Comparison of ENCODE assay signal across 27 mouse cellular contexts in the genomic region with DNA sequence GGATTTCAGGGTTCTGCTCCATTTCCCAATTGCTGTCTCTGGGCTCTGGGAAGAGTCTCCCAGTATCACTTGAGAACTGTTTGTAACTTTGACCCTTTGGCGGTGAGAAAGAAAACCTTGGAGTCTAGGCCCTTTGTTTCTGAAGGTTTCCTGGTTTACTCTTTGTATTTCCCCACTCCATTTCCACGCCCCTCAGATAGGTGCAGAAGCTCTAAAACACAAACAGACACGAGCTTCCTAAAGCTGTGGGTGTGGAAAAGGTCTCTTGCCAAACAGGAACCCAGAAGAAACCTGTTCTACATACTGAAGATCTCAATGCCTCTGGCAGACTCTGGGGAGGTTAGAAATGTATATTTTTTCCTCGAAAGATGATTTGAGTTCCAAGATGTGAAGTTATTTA. TPM values are rescaled to one million over a fixed set of nuclear protein-coding genes. Genes with fewer than 3 reads are reported as not detected.
A peak's percentile ranks its signal among the peaks of the same experiment; 100 is the strongest.
DNase-seq lines count a peak whose midpoint lies in the region; ATAC-seq lines count a peak whose summit lies in the region.
"Had no signal": no experiment of that assay in that cellular context is flagged by ENCODE, and none has a peak within 500 bp of the region (broad histone marks: within the 10 kb centered on the region; RNA-seq: fewer than 3 reads in every experiment).

No protein-coding gene starts in this region.

- H3K27ac ChIP-seq in intestine, embryonic 16.5 days (ENCODE audit: low read length): no peak overlapping the region
- H3K27ac ChIP-seq: embryonic facial prominence, embryonic 13.5 days; forebrain, embryonic 10.5 days; forebrain, embryonic 15.5 days; heart, embryonic 15.5 days; hindbrain, embryonic 14.5 days; kidney, postnatal 0 days; liver, embryonic 14.5 days; lung, embryonic 15.5 days; midbrain, embryonic 13.5 days; neural tube, embryonic 13.5 days; stomach, embryonic 15.5 days had no signal

- no peaks in the 10 kb centered on the region for H3K27me3 ChIP-seq in intestine, embryonic 16.5 days (replicated peaks; ENCODE audit: control insufficient read depth, insufficient read depth, low read length)
- H3K27me3 ChIP-seq: embryonic facial prominence, embryonic 13.5 days; forebrain, embryonic 15.5 days; heart, embryonic 15.5 days; lung, embryonic 15.5 days; midbrain, embryonic 13.5 days; neural tube, embryonic 13.5 days; stomach, embryonic 15.5 days had no signal

- no peak overlapping the region for H3K9ac ChIP-seq in intestine, embryonic 16.5 days (ENCODE audit: low read depth, low read length)
- H3K9ac ChIP-seq: embryonic facial prominence, embryonic 13.5 days; forebrain, embryonic 15.5 days; heart, embryonic 15.5 days; hindbrain, embryonic 14.5 days; liver, embryonic 14.5 days; lung, embryonic 15.5 days; midbrain, embryonic 13.5 days; neural tube, embryonic 13.5 days; stomach, embryonic 15.5 days had no signal

- H3K4me2 ChIP-seq in intestine, embryonic 16.5 days (ENCODE audit: low read depth, low read length): no peak overlapping the region
- H3K4me2 ChIP-seq: embryonic facial prominence, embryonic 13.5 days; forebrain, embryonic 15.5 days; heart, embryonic 15.5 days; hindbrain, embryonic 14.5 days; lung, embryonic 15.5 days; midbrain, embryonic 13.5 days; neural tube, embryonic 13.5 days; stomach, embryonic 15.5 days had no signal

- no peaks in the 10 kb centered on the region for H3K36me3 ChIP-seq in intestine, embryonic 16.5 days (ENCODE audit: control insufficient read depth, insufficient read depth, low read length)
- H3K36me3 ChIP-seq: embryonic facial prominence, embryonic 13.5 days; forebrain, embryonic 10.5 days; forebrain, embryonic 15.5 days; heart, embryonic 15.5 days; lung, embryonic 15.5 days; midbrain, embryonic 13.5 days; neural tube, embryonic 13.5 days; stomach, embryonic 15.5 days had no signal

- WGBS in intestine, embryonic 16.5 days: 49% methylated on average over 4 of the region's 4 CpGs

- no peak overlapping the region for H3K4me3 ChIP-seq in intestine, embryonic 16.5 days (ENCODE audit: low read length)
- H3K4me3 ChIP-seq: embryonic facial prominence, embryonic 13.5 days; forebrain, embryonic 10.5 days; forebrain, embryonic 15.5 days; heart, embryonic 15.5 days; lung, embryonic 15.5 days; midbrain, embryonic 13.5 days; neural tube, embryonic 13.5 days; stomach, embryonic 15.5 days had no signal

- no peaks in the 10 kb centered on the region for H3K9me3 ChIP-seq in intestine, embryonic 16.5 days (ENCODE audit: control insufficient read depth, low read length)
- H3K9me3 ChIP-seq: embryonic facial prominence, embryonic 13.5 days; forebrain, embryonic 10.5 days; forebrain, embryonic 15.5 days; heart, embryonic 15.5 days; lung, embryonic 15.5 days; midbrain, embryonic 13.5 days; neural tube, embryonic 13.5 days; stomach, embryonic 15.5 days had no signal

- DNase-seq in lung, adult 18-20 months: peak; percentile 22 to 68
- no peak for DNase-seq in lung, postnatal 14 days
- DNase-seq in lung, postnatal 25 days (ENCODE audit: low spot score): peak; percentile 67
- DNase-seq in cerebellum, adult 11-12 months: no peak
- no peak for DNase-seq in kidney, postnatal 10 days
- DNase-seq: adrenal gland, postnatal 14 days; cerebellum, adult 18-20 months; cerebellum, postnatal 10 days; heart, postnatal 4 days; kidney, adult 8-10 months; liver; thymus, adult 2 months; thymus, postnatal 4 days had no signal

- peaks cover 7% of the 10 kb centered on the region; the same call in 1 of the 2 replicates for H3K4me1 ChIP-seq in intestine, embryonic 16.5 days (ENCODE audit: control insufficient read depth, insufficient read depth, low read length)
- H3K4me1 ChIP-seq: embryonic facial prominence, embryonic 13.5 days; forebrain, embryonic 10.5 days; forebrain, embryonic 15.5 days; midbrain, embryonic 13.5 days; neural tube, embryonic 13.5 days; stomach, embryonic 15.5 days had no signal

- peak; percentile 49 for ATAC-seq in intestine, embryonic 16.5 days
- no peak for ATAC-seq in frontal cortex, adult (ENCODE audit: low TSS enrichment)
- ATAC-seq: CD4-positive, CD25-positive, alpha-beta regulatory T cell, adult 4 months; forebrain, embryonic 15.5 days; midbrain, embryonic 13.5 days had no signal

RNA-seq across cellular contexts. Expression of gene Clic5, which starts 10.8 kb away (rescaled TPM):
- polyA plus RNA-seq in intestine, embryonic 16.5 days (2015; fragmentation: Nextera tagmentation; extraction: Ambion mirVana): 25.9 and 31.2 TPM in 2 replicates

Comparison
In these comparisons a context has a peak if more than half of its experiments do, and no peak if none do; other contexts are left out.
1. DNase-seq: peak in lung, adult 18-20 months (2 of 2) and lung, postnatal 25 days (single experiment); none in lung, postnatal 14 days (single experiment), cerebellum, adult 11-12 months (single experiment) and kidney, postnatal 10 days (single experiment).